Mouse (Mus musculus) spleen, adult 18-20 months (tissue): Measurements from ENCODE around the gene B3gnt8.
A peak's percentile ranks its signal among the peaks of the same experiment; 100 is the strongest.

ENCODE experiments used
- DNase-seq, 2 experiments: peaks; one replicate each; pipeline ENCODE4 v3.0.0; 2022; ENCODE audit warnings: mixed read lengths in 2 of 2

B3gnt8 gene

GRCm38 (mm10) chr7:25626509-25627430 is at the start of gene B3gnt8:
B3gnt8 (plus strand) TSS chr7:25626654.
- DNase-seq: no peak

- peak; percentile 67 to 75 for DNase-seq
Observed at GRCm38 (mm10) chr7:25576793-25577437, 49.5 kb upstream of the B3gnt8 start.

- DNase-seq: no peak
Observed at GRCm38 (mm10) chr7:25579441-25579840, 47.0 kb upstream of the B3gnt8 start.

GRCm38 (mm10) chr7:25582301-25582810 is 44.1 kb upstream of the B3gnt8 start:
- DNase-seq: no peak

- no peak for DNase-seq
Observed at GRCm38 (mm10) chr7:25584651-25585050, 41.8 kb upstream of the B3gnt8 start.

- DNase-seq: no peak
Observed at GRCm38 (mm10) chr7:25585351-25586204, 40.9 kb upstream of the B3gnt8 start.

GRCm38 (mm10) chr7:25591226-25591625 is 35.2 kb upstream of the B3gnt8 start:
- DNase-seq: no peak

- DNase-seq: no peak
Observed at GRCm38 (mm10) chr7:25593859-25594258, 32.6 kb upstream of the B3gnt8 start.

GRCm38 (mm10) chr7:25599663-25600062 is 26.8 kb upstream of the B3gnt8 start:
- DNase-seq: peak; percentile 53 to 81

GRCm38 (mm10) chr7:25600666-25601065 is 25.8 kb upstream of the B3gnt8 start:
- no peak for DNase-seq

GRCm38 (mm10) chr7:25601346-25601745 is 25.1 kb upstream of the B3gnt8 start:
- no peak for DNase-seq

- DNase-seq: peak in 1 of 2 experiments; percentile 38
Observed at GRCm38 (mm10) chr7:25606625-25607063, 19.8 kb upstream of the B3gnt8 start.

- DNase-seq: no peak
Observed at GRCm38 (mm10) chr7:25607196-25607595, 19.3 kb upstream of the B3gnt8 start.

GRCm38 (mm10) chr7:25610056-25610455 is 16.4 kb upstream of the B3gnt8 start:
- no peak for DNase-seq

- DNase-seq: no peak
Observed at GRCm38 (mm10) chr7:25611501-25611900, 15.0 kb upstream of the B3gnt8 start.

- DNase-seq: no peak
Observed at GRCm38 (mm10) chr7:25614086-25614485, 12.4 kb upstream of the B3gnt8 start.

- no peak for DNase-seq
Observed at GRCm38 (mm10) chr7:25614831-25615705, 11.4 kb upstream of the B3gnt8 start.

- no peak for DNase-seq
Observed at GRCm38 (mm10) chr7:25615706-25616011, 10.8 kb upstream of the B3gnt8 start, which contains the start of gene Erich4. Erich4 (minus strand) TSS chr7:25615892.

GRCm38 (mm10) chr7:25617376-25618160 is 8.9 kb upstream of the B3gnt8 start:
- DNase-seq: no peak

GRCm38 (mm10) chr7:25618865-25619721 is 7.4 kb upstream of the B3gnt8 start, which contains the start of gene Dmac2:
Dmac2 (plus strand) TSS chr7:25619414.
- DNase-seq: peak; percentile 95
